Mouse (Mus musculus) Patski (cell line): ENCODE measurements around the gene Irs4. TPM values are rescaled to one million over a fixed set of nuclear protein-coding genes. Genes with fewer than 3 reads are reported as not detected.

Experiments used
- ATAC-seq: fragments of 100-300 bp; one replicate; pipeline ENCODE4 v1.8.0; 2021
- CTCF ChIA-PET: fragments of 350-600 bp; sonication (Branson Sonifier 250); formaldehyde crosslinking; loops from one replicate; lab custom pipeline; 2022; ENCODE audit warnings: inconsistent platforms; lab: Charles Lee
- POLR2A ChIA-PET: fragments of 350-600 bp; sonication (Branson Sonifier 250); formaldehyde crosslinking; loops from one replicate; lab custom pipeline; 2022; ENCODE audit warnings: antibody characterized with exemption, inconsistent platforms; lab: Charles Lee
- DNase-seq: peaks from one replicate; pipeline ENCODE4 v3.0.0-alpha.2; 2011; ENCODE audit warnings: low read depth, low spot score
- H3K27me3 ChIP-seq: fragments of 371-371 bp; one replicate; pipeline ENCODE4 v1.5.1; 2021
- CTCF ChIP-seq: fragments of 100-300 bp; IDR thresholded peaks from one replicate; pipeline ENCODE4 v1.5.1; 2021
- in situ Hi-C: fragments of 300-500 bp; cut with MboI; formaldehyde crosslinking; loops from 3 replicates; pipeline ENCODE4 v1.11.1; 2018; ENCODE audit warnings: low pct_unique_long_range_greater_than_20kb, mixed read lengths
- polyA plus RNA-seq: library from polyadenylated mRNA; unstranded; gene quantifications from one replicate; pipeline ENCODE4 v1.2.3, GENCODE M21; 2021

The Irs4 gene
- polyA plus RNA-seq = 0.05 TPM

GRCm38 (mm10) chrX:141724937-141725918 is at the start of gene Irs4:
Gene Irs4 (minus strand): TSS chrX:141725263.
- CTCF ChIA-PET = interaction anchor here (1.3 kb wide), 1 partner anchor 372 kb away, joined by 5 read pairs; no protein-coding TSS in a partner anchor
- ATAC-seq (no peak), DNase-seq (no peak)
- peaks cover 78% of the 10 kb centered on the region for H3K27me3 ChIP-seq
- POLR2A ChIA-PET = no interaction called here
- no peak for TF ChIP-seq CTCF
- in situ Hi-C loops = no loop called here

- ChIA-PET POLR2A (no interaction called here), CTCF (no interaction called here)
- DNase-seq (no peak), ATAC-seq (no peak)
- H3K27me3 ChIP-seq = peaks cover 29% of the 10 kb centered on the region
- in situ Hi-C loops = no loop called here
- no peak for TF ChIP-seq CTCF
Measured at GRCm38 (mm10) chrX:141750360-141750759, 25.3 kb upstream of the Irs4 start.

DNA sequence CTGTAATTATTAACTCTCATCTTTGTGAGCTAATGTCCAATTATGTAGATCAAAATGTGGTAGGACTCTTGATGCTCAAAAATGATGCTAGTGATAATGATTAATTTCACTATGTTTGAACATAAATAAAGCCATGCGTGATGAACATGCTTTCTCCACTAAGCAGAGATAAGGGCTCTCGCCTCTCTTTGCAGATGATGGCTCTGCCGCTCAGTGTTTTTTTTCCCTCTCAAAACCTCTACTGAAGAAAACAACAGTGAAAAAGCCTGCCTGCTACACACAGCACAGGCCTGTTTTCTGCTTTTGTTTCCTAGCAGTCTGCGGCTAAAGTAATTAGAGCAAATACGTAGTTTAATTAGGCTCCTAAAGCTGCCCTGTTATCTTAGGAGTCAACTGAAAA is 4.5 kb upstream of the Irs4 start:
- POLR2A ChIA-PET = no interaction called here
- CTCF ChIA-PET = no interaction called here
- DNase-seq (no peak), ATAC-seq (no peak)
- peaks cover 66% of the 10 kb centered on the region for H3K27me3 ChIP-seq
- TF ChIP-seq CTCF = no peak
- in situ Hi-C loops = no loop called here

GRCm38 (mm10) chrX:141724391-141724891 is 622 bp downstream of the Irs4 start:
- CTCF ChIA-PET = interaction anchor here (0.8 to 1.3 kb wide), 2 partner anchors 19 to 372 kb away, joined by 3 to 5 read pairs; no protein-coding TSS in a partner anchor
- POLR2A ChIA-PET = no interaction called here
- in situ Hi-C loops = no loop called here
- ATAC-seq (peak; percentile 37), DNase-seq (no peak)
- peaks cover 73% of the 10 kb centered on the region for H3K27me3 ChIP-seq
- no peak for TF ChIP-seq CTCF

GRCm38 (mm10) chrX:141723936-141724335 is 1.1 kb downstream of the Irs4 start:
- ATAC-seq (no peak), DNase-seq (no peak)
- POLR2A ChIA-PET = no interaction called here
- in situ Hi-C loops = no loop called here
- CTCF ChIA-PET = interaction anchor here (0.8 to 1.3 kb wide), 2 partner anchors 18 to 373 kb away, joined by 3 to 5 read pairs; no protein-coding TSS in a partner anchor
- no peak for TF ChIP-seq CTCF
- H3K27me3 ChIP-seq = peaks cover 73% of the 10 kb centered on the region

DNA sequence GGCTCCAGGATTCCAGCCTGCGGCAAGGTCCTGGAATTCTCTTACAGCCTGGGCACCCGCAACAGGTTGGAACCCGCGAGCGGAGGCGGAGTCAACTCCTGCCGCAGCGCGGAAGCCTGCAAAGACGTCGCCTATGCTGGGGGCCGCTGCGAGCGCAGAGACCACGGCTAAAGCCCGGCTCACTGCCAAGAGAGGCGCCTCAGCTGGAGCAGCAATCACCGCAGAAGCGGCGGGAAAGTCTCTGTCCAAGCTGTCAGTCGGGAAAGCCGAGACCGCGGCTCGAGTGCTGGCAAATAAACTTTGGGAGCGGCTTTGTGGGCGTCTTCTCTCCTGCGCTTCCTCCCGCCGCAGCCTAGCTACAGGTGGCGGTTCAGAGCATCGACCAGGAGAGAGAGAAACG is 3.3 kb downstream of the Irs4 start:
- TF ChIP-seq CTCF = no peak
- peaks cover 71% of the 10 kb centered on the region for H3K27me3 ChIP-seq
- POLR2A ChIA-PET = no interaction called here
- in situ Hi-C loops = no loop called here
- CTCF ChIA-PET = no interaction called here
- DNase-seq = no peak
- ATAC-seq = no peak

Other genes starting within 250 kb of the Irs4 start
- 97.5 TPM for gene Col4a5, start 249.9 kb downstream of the Irs4 start, polyA plus RNA-seq
- 0.81 TPM for gene Gm15294, start 150.0 kb upstream of the Irs4 start, polyA plus RNA-seq